Mouse (Mus musculus) olfactory bulb, adult 2 months (tissue): Measurements from ENCODE around the gene Gadd45b.

Experiments used
- CTCF ChIP-seq: fragments of 200-500 bp; IDR thresholded peaks from 2 replicates; pipeline ENCODE4 v1.5.1; 2012; ENCODE audit warnings: low read depth, mild to moderate bottlenecking, low read length, moderate library complexity; ENCODE audit not compliant: insufficient read depth
- POLR2A ChIP-seq: fragments of 200-500 bp; IDR thresholded peaks from 2 replicates; pipeline ENCODE4 v1.6.1; 2012; ENCODE audit warnings: mild to moderate bottlenecking, low read depth, low read length, moderate library complexity; ENCODE audit not compliant: insufficient read depth

DNA sequence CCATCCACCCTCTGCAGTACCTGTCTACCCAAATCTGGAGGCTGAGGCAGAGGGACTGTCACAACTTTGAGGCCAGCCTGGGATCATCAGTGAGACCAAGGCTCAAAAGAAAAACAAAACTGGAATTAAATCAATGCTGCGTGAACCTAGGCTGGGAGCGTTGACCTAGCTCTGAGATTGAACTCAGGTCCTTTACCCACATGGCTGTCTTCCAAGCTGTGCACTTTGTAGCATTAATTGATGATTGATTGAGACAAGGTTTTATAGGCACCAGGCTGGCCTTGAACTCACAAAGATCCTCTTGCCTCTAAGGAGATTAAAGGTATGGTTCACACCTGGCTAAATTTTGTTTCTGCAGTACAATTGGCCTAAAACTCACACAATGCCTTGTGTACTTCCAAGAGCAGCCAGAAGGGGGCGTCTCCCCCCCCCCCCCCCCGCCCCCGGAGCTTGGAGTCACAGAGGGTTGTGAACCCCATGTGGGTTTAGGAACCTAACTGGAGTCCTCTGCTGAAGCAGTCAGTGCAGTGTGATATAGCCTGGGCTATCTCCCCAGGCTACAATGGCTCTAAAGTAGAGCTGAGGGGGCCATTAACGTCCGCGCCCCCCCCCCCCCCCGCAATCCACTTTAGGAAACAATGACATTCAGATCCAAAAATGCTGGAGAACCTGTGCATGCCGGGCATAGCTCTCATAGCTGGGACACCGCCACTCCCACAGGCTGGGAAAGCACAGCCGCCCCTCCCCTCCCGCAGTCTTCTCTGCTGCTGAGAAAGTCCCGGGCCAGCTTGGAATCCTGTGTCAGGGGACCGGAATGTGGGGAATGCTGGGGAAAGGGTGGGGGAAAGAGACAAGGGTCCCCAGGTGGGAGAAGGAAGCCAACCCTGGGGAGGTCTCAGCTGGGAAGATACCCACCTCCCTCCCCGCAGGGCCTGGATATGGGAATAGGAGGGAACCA lies 31.0 kb downstream of the Gadd45b start:
- TF ChIP-seq POLR2A: no peak
- TF ChIP-seq CTCF: 0 out of 2 replicates have a peak, but pooled peaks have one; percentile 29
